Mouse (Mus musculus) left cerebral cortex, adult 18-20 months (tissue): ENCODE measurements at regions not wholly inside any gene's neighbourhood (a gene's known extent, or its start where the extent isn't known, plus 50 kb on each side); places are given as distances from the start of the nearest gene placed in this dataset.

ENCODE experiments used
- DNase-seq, 2 experiments: peaks; one replicate each; pipeline ENCODE4 v3.0.0; 2021 to 2022; ENCODE audit warnings: low spot score in 2 of 2, mixed read lengths in 1 of 2

GRCm38 (mm10) chr13:54847764-54848183 is 58.6 kb downstream of the Tspan17 start:
- no peak for DNase-seq

DNA sequence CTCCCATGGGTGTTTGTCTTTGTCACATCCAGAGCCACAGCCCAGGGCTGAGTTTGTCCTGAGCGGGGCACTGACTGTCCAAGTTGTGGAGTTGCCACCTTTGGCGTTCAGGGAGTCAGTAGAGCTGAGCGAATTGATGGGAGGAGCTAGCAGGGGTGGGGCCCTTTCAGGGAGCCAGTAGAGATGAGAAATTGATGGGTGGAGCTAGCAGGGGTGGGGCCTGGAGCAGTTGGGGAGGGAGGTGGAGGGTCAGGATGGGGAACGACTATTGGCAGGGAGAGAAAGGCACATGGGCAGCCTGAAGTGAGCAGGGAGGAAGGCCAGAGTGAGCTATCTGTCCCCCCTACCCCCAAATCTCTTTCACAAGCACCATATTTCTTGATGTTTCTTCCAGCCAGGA is 62.0 kb downstream of the Tspan17 start:
- DNase-seq: no peak

- DNase-seq: no peak
Measured at GRCm38 (mm10) chr13:54855333-54856238, 66.4 kb downstream of the Tspan17 start.

GRCm38 (mm10) chr13:54862931-54863330 is 73.8 kb downstream of the Tspan17 start:
- DNase-seq: no peak

DNA sequence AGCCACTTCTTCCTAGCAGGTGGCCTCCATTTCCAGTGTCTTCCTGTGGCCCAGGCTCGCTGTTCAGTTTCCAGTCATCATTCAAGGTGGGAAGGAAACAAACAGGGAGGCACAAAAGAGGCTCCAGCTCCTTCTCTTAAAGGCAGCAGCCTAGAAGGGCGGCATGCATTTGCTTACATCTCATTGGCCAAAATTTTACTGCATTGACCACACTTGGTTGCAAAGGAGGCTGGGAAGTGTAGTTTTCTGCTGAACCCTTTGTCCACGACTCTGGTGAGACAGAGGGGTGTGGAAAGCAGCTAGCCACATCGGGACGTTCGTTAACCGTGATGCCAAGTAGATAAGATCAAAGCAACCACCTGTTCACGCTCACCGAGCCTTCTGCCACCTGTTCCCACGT is 74.9 kb downstream of the Tspan17 start:
- no peak for DNase-seq

DNA sequence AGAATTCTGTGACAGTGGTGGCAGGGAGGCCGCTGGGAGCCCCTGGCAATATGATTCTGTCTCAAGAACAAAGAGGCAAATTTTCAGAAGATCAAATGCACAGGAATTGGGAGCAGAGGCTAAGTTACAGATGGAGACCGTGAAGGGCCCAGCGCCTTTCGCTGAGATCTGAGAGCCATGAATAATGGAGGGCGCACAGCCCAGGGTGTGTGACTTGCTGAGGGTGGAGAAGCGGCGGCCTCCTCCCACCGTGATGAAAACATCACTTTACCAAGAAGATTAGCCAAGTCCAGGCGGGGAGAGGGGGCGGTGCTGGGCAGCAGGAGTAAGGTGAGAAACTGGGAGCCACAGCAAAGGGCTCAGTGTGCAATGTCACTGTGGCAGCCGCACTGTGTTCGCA is 77.2 kb upstream of the Unc5a start:
- DNase-seq: no peak

DNA sequence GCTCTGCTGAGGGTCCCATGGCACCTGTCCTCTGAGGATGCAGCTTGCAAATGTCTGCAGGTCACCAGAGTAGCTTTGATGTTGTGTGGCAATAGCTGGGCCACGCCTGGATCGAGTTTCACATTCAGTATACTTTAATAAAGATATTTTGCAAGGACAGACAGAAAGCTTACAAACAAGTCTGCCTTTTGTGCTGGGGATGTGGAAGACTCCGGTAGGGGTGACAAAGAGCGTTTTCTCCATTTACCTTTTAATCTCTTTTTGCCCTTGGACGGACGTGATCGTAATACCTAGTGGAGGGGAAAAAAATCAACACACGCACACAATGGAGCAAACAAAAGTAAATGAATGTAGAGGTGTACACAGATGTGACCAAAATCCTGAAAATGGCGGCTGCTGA is 75.3 kb upstream of the Unc5a start:
- no peak for DNase-seq

GRCm38 (mm10) chr13:54874291-54875200 is 74.7 kb upstream of the Unc5a start:
- DNase-seq: no peak

- DNase-seq: no peak
Measured at GRCm38 (mm10) chr13:54876556-54876955, 72.7 kb upstream of the Unc5a start.

DNA sequence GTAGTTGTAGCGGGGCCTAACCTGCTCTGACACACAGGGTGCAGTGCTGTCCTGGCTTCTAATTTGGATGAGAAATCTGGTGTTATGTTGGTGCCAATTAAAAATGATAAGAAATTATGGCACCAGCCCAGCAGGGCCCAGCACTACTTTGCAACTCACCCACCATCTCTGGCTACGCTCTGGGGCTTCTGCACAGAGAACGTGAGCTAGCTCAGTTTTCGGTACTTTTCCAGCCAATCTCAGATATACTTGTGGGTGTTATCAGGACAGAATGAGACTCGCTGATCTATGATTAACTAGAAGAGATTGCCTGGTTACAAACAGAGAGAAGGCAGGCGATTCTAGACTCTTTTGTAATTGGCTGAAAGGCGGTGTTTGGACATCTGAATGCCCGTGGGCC is 71.6 kb upstream of the Unc5a start:
- DNase-seq: peak; percentile 38 to 44

- DNase-seq: peak; percentile 86 to 90
Measured at GRCm38 (mm10) chr13:54879325-54879724, 69.9 kb upstream of the Unc5a start.

DNA sequence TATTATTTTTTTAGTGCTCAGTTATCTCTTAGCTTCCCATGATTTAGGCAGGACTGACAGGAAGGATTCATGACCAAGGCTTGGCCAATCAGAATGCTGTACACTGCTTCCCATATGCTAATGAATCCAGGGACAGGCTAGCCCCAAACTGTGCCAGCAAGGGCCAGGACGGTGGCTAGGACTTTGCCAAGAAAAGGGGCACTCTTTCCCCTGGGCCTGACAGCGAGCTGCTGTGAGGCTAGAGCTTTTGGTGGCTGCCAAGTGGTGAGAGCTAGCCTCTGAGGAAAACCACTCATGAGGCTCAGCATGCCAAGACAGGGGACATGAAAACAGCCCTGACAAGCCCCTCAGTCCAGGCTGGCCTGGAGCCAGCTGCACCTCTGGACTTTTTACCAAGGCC is 69.0 kb upstream of the Unc5a start:
- no peak for DNase-seq

DNA sequence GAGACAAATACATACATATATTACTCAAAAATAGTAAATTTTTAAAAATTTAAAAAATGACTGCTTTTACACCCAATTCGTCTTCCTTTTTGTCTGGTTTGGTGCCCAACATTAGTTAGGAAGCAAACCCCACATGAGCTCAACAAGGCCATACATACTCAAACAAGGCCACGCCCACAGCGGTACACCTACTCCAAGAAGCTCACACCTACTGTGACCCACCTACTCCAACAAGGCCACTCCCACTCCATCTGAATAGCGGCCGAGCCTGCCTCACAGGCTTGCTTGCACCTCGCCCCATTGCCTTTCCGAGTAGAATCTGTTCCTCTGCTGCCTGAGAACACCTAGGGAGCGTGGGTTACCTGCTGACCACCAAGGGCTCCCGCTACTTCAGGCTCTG is 66.4 kb upstream of the Unc5a start:
- no peak for DNase-seq

- DNase-seq: no peak
Measured at GRCm38 (mm10) chr13:54883748-54884708, 65.2 kb upstream of the Unc5a start.

DNA sequence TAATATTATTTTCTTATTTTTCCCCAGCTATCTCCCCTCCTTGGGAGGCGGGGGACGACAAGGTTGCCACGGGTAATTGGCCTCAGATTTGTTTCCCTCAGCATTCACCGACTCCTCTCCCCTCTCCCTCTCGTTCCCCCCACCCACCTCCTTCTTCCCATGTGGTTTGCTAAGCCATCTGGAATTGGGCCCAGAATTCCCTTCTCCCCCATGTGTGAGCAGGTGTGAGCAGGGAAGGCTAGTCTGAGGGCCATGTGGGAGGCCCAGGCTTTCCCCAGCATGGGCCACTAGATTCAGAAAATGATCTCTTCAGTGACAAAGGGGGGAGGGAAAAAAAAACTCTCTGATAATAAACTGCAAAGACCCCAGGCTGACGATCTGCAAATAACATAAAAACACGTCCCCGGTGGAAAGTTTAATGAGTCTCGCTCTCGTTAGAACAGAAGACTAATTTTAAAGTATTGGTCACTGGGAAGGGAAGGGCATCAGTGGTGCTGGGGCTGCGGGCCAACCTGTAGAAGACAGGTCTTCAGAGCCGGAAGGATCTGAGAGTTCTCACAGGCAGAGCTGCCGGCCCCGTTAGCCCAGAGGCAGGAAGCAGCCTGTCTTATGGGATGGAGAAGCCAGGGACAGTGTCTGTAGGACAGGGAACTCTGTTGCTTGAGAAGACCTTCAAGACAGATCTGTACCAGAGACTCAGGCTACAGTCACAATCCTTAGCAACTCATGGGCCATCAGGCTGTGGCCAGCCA is 64.3 kb upstream of the Unc5a start:
- DNase-seq: peak; percentile 43 to 49

DNA sequence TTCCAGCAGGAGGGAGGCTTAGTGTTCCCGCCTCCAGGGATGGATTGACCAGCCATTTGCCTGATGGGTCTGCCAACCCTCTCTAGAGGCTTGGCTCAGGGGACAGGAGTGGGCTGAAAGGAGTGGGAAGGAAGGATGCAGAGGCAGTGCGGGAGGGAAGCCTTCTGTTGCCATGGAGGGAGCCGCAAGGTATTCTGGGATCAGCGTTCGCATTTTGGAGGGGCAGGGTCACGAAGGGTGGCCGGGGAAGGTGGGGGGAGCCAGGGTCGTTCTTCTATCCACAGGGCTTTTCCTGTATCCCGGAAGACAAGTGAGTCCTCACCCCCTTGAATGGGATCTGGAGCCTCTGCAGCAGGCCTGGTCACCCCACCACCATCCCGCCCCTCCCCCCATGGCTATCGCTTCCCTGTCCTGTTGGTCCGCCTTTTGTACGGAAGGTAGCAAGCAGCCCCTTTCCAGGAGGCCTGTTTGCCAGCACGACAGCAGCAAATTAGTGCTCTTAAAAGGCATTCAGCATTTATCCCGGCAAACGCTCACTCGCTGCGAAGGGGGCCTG is 61.8 kb upstream of the Unc5a start:
- peak; percentile 61 to 74 for DNase-seq

DNA sequence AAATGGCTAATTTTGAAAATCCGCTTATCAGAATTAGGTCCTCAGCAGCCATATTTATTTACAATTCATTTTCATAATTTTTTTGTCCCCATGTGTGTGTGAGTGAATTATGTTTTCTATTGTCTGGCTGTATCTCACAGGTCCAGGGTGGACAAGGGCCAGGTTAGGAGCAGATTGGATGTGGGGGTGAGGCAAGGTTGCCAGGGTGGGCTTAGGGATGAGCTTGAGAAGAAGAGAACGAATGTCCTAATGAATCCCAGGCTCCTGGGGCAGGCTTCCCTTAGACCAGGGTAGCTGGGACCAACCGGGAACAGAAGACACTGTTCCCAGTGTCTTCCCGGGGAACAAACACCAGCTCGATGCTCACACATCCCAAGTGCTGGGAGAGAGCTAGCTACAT is 61.2 kb upstream of the Unc5a start:
- DNase-seq: no peak

GRCm38 (mm10) chr13:54889684-54890399 is 59.4 kb upstream of the Unc5a start:
- no peak for DNase-seq

GRCm38 (mm10) chr13:54892572-54892971 is 56.6 kb upstream of the Unc5a start:
- no peak for DNase-seq
